Mouse (Mus musculus) kidney, embryonic 14.5 days (tissue): ENCODE measurements at regions not wholly inside any gene's neighbourhood (a gene's known extent, or its start where the extent isn't known, plus 50 kb on each side); places are given as distances from the start of the nearest gene placed in this dataset.

ENCODE experiments used
- ATAC-seq: fragments of 200-750 bp; cut with Nextera tagmentation; 2 replicates; pipeline ENCODE4 v1.8.0; 2017; ENCODE audit warnings: moderate number of reproducible peaks, mild to moderate bottlenecking, moderate TSS enrichment, moderate library complexity; ENCODE audit not compliant: low FRiP score, low TSS enrichment
- H3K27ac ChIP-seq: fragments of 300-500 bp; sonication (generic); 2 replicates; pipeline ENCODE4 v1.5.1; 2014; ENCODE audit warnings: low read depth, mild to moderate bottlenecking, low read length, moderate library complexity, mixed read lengths
- H3K27me3 ChIP-seq: fragments of 300-500 bp; sonication (generic); 2 replicates; pipeline ENCODE4 v1.6.1; 2014; ENCODE audit warnings: mild to moderate bottlenecking, low read length; ENCODE audit not compliant: control insufficient read depth, insufficient read depth
- H3K36me3 ChIP-seq: fragments of 300-500 bp; sonication (generic); 2 replicates; pipeline ENCODE4 v1.6.1; 2014; ENCODE audit warnings: low read length, mixed read lengths; ENCODE audit not compliant: control insufficient read depth, insufficient read depth
- H3K4me1 ChIP-seq: fragments of 300-500 bp; sonication (generic); 2 replicates; pipeline ENCODE4 v1.6.1; 2014; ENCODE audit warnings: low read length, mixed read lengths; ENCODE audit not compliant: control insufficient read depth, insufficient read depth
- H3K4me2 ChIP-seq: fragments of 300-500 bp; sonication (generic); replicated peaks from 2 replicates; pipeline ENCODE4 v1.6.1; 2014; ENCODE audit warnings: low read depth, mild to moderate bottlenecking, low read length
- H3K4me3 ChIP-seq: fragments of 300-500 bp; sonication (generic); 2 replicates; pipeline ENCODE4 v1.5.1; 2014; ENCODE audit warnings: mild to moderate bottlenecking, low read length
- H3K9ac ChIP-seq: fragments of 300-500 bp; sonication (generic); 2 replicates; pipeline ENCODE4 v1.6.1; 2014; ENCODE audit warnings: low read depth, mild to moderate bottlenecking, low read length, moderate library complexity
- H3K9me3 ChIP-seq: fragments of 300-500 bp; sonication (generic); 2 replicates; pipeline ENCODE4 v1.6.1; 2016; ENCODE audit warnings: low read length; ENCODE audit not compliant: control insufficient read depth
- WGBS: fragments of 180-500 bp; shearing (Covaris S2); extraction: QIAGEN DNeasy Blood & Tissue Kit; methylation state at CpG from one replicate; pipeline ENCODE4 v1.1.7; 2014; 5-methylcytosine and 5-hydroxymethylcytosine counted together

DNA sequence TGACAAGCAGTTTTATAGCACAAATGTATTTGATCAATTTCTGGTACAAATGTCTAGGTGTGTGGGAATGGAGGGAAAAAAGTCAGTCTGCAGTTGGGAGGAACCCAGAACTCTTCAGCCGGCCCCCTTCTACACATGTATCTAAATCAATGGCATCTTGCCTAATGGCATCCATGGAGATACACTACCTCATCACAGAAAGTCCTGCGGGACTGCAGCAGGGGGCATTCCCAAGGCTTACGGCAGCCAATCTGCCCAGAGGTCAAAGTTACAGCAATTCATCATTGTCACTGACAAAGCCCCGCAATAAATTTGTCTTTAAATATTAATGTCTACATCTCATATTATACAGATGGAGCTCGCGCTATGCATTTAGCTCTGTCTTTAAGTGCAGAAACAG, 135.7 kb upstream of the Arhgap5 start:
- Histone ChIP-seq H3K4me3 (no peak overlapping the region), H3K27ac (no peak overlapping the region), H3K4me1 (0 out of 2 replicates have a peak, but pooled peaks cover 3% of the 10 kb centered on the region), H3K9ac (no peak overlapping the region), H3K27me3 (no peaks in the 10 kb centered on the region), H3K9me3 (no peaks in the 10 kb centered on the region), H3K4me2 (no peak overlapping the region), H3K36me3 (no peaks in the 10 kb centered on the region)
- no peak for ATAC-seq
- WGBS = 45% methylated on average over 6 of the region's 6 CpGs

DNA sequence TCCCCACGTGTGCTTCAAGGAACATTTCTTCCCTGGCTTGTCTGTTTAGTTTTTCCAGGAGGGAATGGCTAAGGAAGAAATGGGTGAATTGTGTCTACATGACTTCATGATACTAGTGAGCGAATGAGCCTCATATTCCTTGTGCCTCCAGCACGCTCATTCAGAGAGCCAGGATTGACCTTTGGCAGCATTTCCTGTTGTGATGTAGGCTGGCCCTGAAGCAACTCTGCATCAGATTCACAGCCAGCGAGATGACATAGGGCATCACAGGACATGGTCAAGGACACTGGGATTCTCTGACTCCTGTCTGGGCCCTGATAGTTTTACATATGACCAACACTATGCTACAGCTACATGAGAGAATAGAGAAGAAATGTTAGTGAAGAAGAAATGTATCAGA, 135.3 kb upstream of the Arhgap5 start:
- no peak overlapping the region for H3K27ac ChIP-seq
- no peak for ATAC-seq
- no peak overlapping the region for H3K4me3 ChIP-seq
- WGBS = 49% methylated on average over 4 of the region's 4 CpGs
- no peaks in the 10 kb centered on the region for H3K36me3 ChIP-seq
- H3K4me1 ChIP-seq = 0 out of 2 replicates have a peak, but pooled peaks cover 3% of the 10 kb centered on the region
- H3K9ac ChIP-seq = no peak overlapping the region
- no peaks in the 10 kb centered on the region for H3K27me3 ChIP-seq
- no peaks in the 10 kb centered on the region for H3K9me3 ChIP-seq
- H3K4me2 ChIP-seq = no peak overlapping the region

DNA sequence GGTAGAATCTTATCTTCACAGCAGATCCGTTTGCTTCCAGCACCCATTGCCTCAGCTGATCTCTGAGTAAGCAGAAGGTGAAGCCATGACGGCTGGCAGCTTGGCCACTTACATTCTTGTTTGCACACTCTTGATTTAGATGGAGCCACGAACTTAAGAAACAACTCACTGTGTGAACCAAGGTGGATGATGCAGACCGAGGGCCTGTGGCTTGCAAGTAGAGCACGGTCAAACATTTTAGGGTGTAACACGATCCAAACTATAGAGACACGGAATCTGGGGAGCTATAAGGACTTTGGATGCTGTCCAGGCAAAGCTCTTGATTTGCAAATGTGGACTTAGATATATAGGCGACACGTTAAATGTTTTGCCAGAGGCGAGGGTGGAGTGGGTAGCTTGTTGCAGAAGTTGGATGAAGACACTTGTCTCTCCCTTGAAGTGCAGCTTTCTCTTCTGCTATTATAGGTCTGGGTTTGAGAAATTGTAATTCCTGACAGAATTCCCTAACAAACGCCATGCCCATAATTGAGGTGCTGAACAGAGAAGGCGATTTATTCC, 133.5 kb upstream of the Arhgap5 start:
- Histone ChIP-seq H3K9me3 (no peaks in the 10 kb centered on the region), H3K9ac (no peak overlapping the region), H3K4me3 (no peak overlapping the region), H3K27me3 (no peaks in the 10 kb centered on the region), H3K4me2 (no peak overlapping the region), H3K27ac (no peak overlapping the region), H3K36me3 (no peaks in the 10 kb centered on the region), H3K4me1 (0 out of 2 replicates have a peak, but pooled peaks cover 3% of the 10 kb centered on the region)
- 57% methylated on average over 12 of the region's 12 CpGs for WGBS
- ATAC-seq = no peak

DNA sequence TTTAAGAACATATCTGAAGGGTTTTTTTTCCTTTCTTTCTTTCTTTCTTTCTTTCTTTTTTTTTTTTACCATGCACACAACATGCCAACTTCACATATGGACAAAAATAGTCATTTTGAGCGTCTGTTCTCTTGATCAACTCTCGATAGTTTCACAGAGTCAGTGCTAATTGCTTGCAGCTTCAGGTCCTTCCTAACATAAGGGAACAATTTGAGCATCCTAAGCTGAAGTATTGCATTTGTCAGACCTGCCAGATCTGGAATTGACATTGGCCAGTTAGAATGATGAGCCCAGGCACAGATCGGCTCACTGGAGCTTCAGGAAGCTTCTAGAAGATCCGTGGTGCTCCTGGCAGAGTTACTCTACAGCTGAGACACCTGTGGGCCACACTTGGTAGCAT, 128.7 kb upstream of the Arhgap5 start:
- H3K9ac ChIP-seq = no peak overlapping the region
- H3K4me2 ChIP-seq = no peak overlapping the region
- no peaks in the 10 kb centered on the region for H3K36me3 ChIP-seq
- no peak overlapping the region for H3K27ac ChIP-seq
- ATAC-seq = no peak
- no peak overlapping the region for H3K4me3 ChIP-seq
- H3K9me3 ChIP-seq = no peaks in the 10 kb centered on the region
- 92% methylated on average over 4 of the region's 4 CpGs for WGBS
- no peaks in the 10 kb centered on the region for H3K27me3 ChIP-seq
- no peaks in the 10 kb centered on the region for H3K4me1 ChIP-seq

DNA sequence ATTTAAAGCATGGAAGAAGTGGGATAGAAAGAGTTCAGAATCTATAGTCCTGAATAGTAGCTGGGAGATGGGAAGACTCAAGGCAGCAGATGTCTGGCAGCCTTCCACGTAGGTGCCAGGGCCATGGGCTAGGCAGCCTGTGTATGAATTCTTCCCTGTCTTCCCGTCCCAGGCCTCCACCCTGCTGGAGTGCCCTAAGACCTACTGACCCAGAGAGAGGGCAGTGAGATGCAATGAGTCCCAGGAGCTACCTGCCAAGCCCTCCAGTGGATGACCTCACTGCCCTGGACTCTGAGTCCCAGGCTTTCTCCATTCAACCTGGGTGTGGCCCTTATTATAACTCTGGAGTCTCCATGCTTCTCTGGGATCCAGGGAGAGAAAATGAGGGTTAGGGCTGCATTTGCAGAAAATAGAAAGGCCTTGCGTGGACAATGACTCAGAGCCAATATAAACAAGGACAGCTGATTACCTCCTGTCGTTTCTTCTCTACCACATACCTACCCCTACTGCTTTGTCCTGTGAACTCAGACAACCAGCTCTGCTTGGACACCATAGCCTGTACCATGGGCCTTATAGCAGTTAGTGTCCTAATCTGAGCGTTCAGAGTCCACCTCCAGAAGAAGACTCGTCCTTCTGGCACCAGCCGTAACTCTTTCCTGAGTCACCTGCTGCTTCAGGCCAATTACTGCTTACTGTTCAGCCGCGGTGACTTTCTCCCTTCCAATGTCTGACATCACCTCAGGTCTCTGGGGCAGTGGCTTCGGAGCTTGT, 126.9 kb upstream of the Arhgap5 start:
- H3K4me3 ChIP-seq = no peak overlapping the region
- no peak overlapping the region for H3K9ac ChIP-seq
- no peak overlapping the region for H3K27ac ChIP-seq
- no peaks in the 10 kb centered on the region for H3K9me3 ChIP-seq
- 73% methylated on average over 10 of the region's 10 CpGs for WGBS
- no peak overlapping the region for H3K4me2 ChIP-seq
- no peaks in the 10 kb centered on the region for H3K27me3 ChIP-seq
- ATAC-seq = no peak
- H3K4me1 ChIP-seq = peaks cover 2% of the 10 kb centered on the region; the same call in 1 of the 2 replicates
- no peaks in the 10 kb centered on the region for H3K36me3 ChIP-seq

DNA sequence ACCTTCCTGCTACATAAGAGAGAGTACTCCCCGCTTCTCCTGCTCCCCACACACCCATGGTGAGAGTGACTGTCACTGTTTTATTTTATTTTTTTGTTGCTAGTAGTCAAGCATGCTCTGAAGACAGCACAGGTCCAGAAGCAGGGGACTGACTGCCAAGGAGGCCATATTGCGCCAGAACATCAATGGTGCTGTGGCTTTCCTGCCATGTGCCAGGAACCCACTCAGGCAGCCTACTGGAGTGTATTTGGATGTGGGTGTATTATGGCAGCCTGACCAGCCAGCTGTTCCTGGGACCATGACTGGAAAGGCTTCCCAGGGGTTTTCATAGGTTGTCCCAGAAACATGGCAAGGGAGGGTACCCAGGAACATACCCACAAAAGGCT, 126.3 kb upstream of the Arhgap5 start:
- Histone ChIP-seq H3K4me3 (no peak overlapping the region), H3K4me1 (peaks cover 8% of the 10 kb centered on the region; the same call in 1 of the 2 replicates)

DNA sequence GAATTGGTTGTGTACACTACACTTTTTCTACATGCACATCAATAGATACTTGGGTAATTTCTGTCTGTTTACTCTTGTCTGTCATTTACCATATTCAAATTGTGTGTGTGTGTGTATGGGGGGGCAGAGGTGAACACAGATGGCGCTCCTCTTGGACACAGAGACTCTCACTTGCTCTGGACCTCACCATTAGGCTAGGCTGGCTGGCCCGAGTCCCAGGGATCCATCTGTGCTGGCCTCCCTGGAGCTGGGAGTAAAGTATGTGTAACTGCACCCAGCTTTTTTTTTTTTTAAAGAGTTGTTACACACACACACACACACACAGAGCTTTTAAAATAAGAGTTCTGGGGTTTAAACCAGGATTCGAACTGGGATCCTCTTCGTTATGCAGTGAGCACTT, 124.5 kb upstream of the Arhgap5 start:
- Histone ChIP-seq H3K27ac (no peak overlapping the region), H3K9ac (no peak overlapping the region), H3K27me3 (no peaks in the 10 kb centered on the region), H3K36me3 (no peaks in the 10 kb centered on the region), H3K4me1 (peaks cover 12% of the 10 kb centered on the region; the same call in 1 of the 2 replicates), H3K9me3 (no peaks in the 10 kb centered on the region), H3K4me3 (no peak overlapping the region), H3K4me2 (no peak overlapping the region)
- 89% methylated on average over 4 of the region's 4 CpGs for WGBS
- ATAC-seq = no peak

More for the DNA sequence above, 126.3 kb upstream of the Arhgap5 start:
- no peak overlapping the region for H3K9ac ChIP-seq
- H3K9me3 ChIP-seq = no peaks in the 10 kb centered on the region
- no peaks in the 10 kb centered on the region for H3K36me3 ChIP-seq
- no peak overlapping the region for H3K27ac ChIP-seq
- H3K27me3 ChIP-seq = no peaks in the 10 kb centered on the region
- 90% methylated on average over 2 of the region's 2 CpGs for WGBS
- ATAC-seq = no peak
- no peak overlapping the region for H3K4me2 ChIP-seq

- Histone ChIP-seq H3K27ac (no peak overlapping the region), H3K4me1 (peaks cover 12% of the 10 kb centered on the region; the same call in 1 of the 2 replicates), H3K9me3 (no peaks in the 10 kb centered on the region), H3K36me3 (no peaks in the 10 kb centered on the region), H3K4me2 (no peak overlapping the region), H3K9ac (no peak overlapping the region), H3K4me3 (no peak overlapping the region), H3K27me3 (no peaks in the 10 kb centered on the region)
- 63% methylated on average over 5 of the region's 5 CpGs for WGBS
- ATAC-seq = no peak
These were observed 123.8 kb upstream of the Arhgap5 start for GRCm38 (mm10) chr12:52379960-52380359.
